Mouse (Mus musculus) myocyte (in vitro differentiated cells): ENCODE results near the gene Tmem50b.

ENCODE experiments used
- E2F4 ChIP-seq: IDR thresholded peaks from one replicate; pipeline ENCODE4 v1.6.1; 2011; ENCODE audit warnings: mild to moderate bottlenecking, control low read depth, moderate library complexity; ENCODE audit not compliant: insufficient read depth
- MAX ChIP-seq: IDR thresholded peaks from one replicate; pipeline ENCODE4 v1.6.1; 2011; ENCODE audit warnings: low read depth, mild to moderate bottlenecking, control low read depth
- MYOD1 ChIP-seq, 3 experiments: IDR thresholded peaks; one replicate each; pipeline ENCODE4 v1.6.1; 2011; ENCODE audit warnings: control low read depth in 2 of 3, low read depth in 2 of 3, mild to moderate bottlenecking in 2 of 3, moderate library complexity in 1 of 3; ENCODE audit not compliant: insufficient read length in 2 of 3, control insufficient read depth in 1 of 3
- POLR2A ChIP-seq: IDR thresholded peaks from one replicate; pipeline ENCODE4 v1.6.1; 2011; ENCODE audit warnings: low read depth, mild to moderate bottlenecking, control low read depth, moderate library complexity; ENCODE audit not compliant: insufficient read length
- POLR2AphosphoS2 ChIP-seq: IDR thresholded peaks from one replicate; pipeline ENCODE4 v1.6.1; 2011; ENCODE audit warnings: low read depth, control low read depth; ENCODE audit not compliant: insufficient read length
- REST ChIP-seq: IDR thresholded peaks from one replicate; pipeline ENCODE4 v1.6.1; 2011; ENCODE audit warnings: mild to moderate bottlenecking, control low read depth, moderate library complexity; ENCODE audit not compliant: insufficient read depth, insufficient read length
- TCF12 ChIP-seq: IDR thresholded peaks from one replicate; pipeline ENCODE4 v1.6.1; 2011; ENCODE audit warnings: mild to moderate bottlenecking, control low read depth; ENCODE audit not compliant: poor library complexity, insufficient read depth, severe bottlenecking
- USF1 ChIP-seq: IDR thresholded peaks from one replicate; pipeline ENCODE4 v1.6.1; 2011; ENCODE audit warnings: low read depth, mild to moderate bottlenecking, control low read depth, moderate library complexity

DNA sequence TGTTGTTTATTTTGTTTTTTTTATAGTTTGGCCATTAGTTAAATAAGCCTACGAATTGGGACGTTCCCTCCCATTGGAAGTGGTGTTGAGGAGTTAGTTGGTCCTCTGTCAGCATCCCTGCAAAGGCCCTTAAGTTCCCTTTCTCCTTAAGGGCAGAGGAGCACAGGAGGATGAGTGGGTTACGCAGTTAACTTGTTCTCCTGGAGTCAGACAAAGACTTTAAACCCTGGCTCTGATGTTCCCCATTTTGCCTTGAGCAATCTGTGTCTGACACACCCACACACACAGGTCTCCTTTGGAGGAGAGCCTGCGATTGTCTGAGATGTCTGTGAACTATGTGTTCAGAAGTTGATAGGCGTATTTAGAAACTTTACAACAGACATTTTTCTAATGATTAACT lies 49.6 kb downstream of the Tmem50b start:
- TF ChIP-seq TCF12 (no peak), POLR2A (no peak), E2F4 (no peak), MAX (no peak), USF1 (no peak), POLR2AphosphoS2 (no peak), REST (no peak), MYOD1 (IDR thresholded peaks at IDR 0.05; ENCODE audit: control insufficient read depth in 1 of 3, insufficient read length in 2 of 3, low read depth in 2 of 3) (no peak)
